Mouse (Mus musculus): Measurements from ENCODE around the gene Il13ra1.

The Il13ra1 gene

DNA sequence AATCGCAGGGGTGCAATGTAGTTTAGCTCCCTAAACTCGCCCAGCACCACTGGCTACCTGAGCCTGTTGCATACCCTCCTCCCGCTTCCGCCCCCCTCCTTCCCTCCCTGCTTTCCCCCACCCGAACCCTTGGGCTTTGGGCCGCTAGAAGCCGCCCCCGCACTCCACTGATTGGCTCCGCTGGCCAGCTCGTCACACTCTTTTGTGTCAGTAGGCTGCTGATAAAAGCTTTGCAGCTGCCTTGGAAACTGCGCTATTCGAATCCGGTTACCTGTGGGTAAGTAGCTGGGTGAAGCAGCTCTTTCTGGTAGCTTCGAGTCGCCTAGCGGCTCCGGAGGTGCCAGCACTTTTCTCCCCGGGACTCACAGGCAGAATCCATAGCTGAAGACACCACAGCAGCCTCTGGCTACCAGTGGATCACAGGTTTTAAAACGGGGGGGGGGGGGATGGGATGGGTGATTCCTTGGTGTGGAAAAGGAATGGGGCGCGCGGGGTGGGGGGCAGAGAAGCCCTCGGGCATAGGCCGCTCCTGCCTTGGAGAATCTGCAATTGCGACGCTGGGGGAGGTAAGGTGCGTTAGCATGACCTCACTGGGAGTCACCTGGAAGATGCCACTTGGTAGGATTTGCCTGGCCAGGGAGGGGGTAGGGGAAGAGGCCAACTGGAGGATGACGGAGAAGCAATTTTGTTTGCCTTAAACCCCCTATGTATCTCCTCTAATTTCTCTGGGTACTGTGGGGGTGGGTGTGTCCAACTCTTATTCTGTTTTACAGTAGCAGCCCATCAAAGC, 84.0 kb downstream of the Il13ra1 start, which contains the start of gene Zcchc12:
TSS of gene Zcchc12 (plus strand) at position 169 of the 790 bp plus-strand sequence.
- DNase-seq (ENCODE audit: low spot score in 2 of 2): peak; percentile 71 to 78

DNA sequence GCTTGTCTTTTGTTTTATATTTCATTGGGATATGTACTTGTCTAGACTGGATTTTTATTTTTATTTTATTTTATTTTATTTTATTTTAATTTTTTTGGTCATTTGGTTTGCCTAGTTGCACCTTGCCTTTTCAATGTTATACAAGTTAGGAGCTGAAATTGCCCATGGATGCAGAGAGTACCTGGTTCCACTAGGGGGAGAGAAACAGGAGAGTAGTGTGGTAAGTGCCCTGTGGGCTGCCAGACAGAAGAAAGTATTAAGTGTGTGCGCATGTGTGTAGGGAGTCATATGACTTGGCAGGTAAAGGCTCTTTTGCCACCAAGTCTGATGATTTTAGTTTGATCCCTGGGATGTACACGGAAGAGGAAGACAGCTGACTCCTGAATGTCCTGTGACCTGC, 97.6 kb downstream of the Il13ra1 start:
- DNase-seq (ENCODE audit: low spot score in 2 of 2): no peak

DNA sequence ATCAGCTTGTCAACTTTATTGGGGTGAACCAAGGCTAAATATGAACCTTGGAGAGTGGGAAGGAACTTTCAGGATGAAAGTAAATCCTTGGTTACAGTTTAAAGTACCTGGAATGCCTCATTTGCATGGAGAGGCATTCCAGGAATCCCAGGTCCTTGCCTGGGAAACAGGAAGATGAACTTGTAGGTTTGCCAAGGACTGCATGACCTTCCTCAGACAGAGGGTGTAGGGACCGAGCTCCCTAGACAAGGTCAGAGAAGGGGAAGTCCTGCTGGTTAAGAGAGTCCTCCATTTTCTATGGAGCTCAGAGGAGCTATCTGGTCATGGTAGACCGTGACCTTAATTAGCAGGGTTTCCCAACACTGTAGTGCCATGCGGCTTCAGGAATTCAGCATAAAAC, 99.3 kb downstream of the Il13ra1 start:
- no peak for DNase-seq (ENCODE audit: low spot score in 2 of 2)

Data from right cerebral cortex, postnatal 10 days (tissue).